Mouse (Mus musculus): ENCODE measurements around the gene Tmem216.

DNA sequence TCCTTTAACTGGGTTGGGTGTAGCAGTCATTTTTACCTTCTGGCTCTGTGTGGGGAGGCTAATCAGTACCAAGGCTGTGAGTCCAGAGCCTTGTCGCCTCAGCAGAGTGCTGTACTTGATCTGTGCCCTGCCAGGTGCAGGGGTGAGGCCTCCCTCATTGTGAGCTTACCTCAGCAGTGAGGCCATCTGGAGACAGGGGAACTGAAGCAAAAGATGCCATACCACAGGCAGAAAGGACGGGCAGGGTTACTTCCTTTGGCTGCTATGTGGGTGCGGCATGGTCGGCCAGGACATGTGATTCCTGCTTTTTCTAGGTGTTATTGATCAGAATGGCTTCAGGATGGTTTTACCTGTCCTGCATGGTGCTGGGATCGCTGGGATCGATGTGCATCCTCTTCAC lies 25.9 kb upstream of the Tmem216 start:
- TF ChIP-seq POLR2A (IDR thresholded peaks at IDR 0.05; ENCODE audit: low read depth, low read length) = no peak
- no peak for TF ChIP-seq CTCF (IDR thresholded peaks at IDR 0.05; ENCODE audit: extremely low read depth, insufficient read length, insufficient replicate concordance, low read depth, low read length)
